Mouse (Mus musculus): ENCODE results near the gene Jak1. TPM values are rescaled to one million over a fixed set of nuclear protein-coding genes. Genes with fewer than 3 reads are reported as not detected.
A peak's percentile ranks its signal among the peaks of the same experiment; 100 is the strongest.

The Jak1 gene
- total RNA-seq (2015) (105 and 111 TPM in 2 replicates), total RNA-seq (2017) (92.7 and 98.5 TPM in 2 replicates)

GRCm38 (mm10) chr4:101264741-101265513 lies at the start of gene Jak1:
Gene Jak1 (minus strand): TSS chr4:101265282.
- ATAC-seq (ENCODE audit: poor library complexity, severe bottlenecking) = peak; percentile 90

DNA sequence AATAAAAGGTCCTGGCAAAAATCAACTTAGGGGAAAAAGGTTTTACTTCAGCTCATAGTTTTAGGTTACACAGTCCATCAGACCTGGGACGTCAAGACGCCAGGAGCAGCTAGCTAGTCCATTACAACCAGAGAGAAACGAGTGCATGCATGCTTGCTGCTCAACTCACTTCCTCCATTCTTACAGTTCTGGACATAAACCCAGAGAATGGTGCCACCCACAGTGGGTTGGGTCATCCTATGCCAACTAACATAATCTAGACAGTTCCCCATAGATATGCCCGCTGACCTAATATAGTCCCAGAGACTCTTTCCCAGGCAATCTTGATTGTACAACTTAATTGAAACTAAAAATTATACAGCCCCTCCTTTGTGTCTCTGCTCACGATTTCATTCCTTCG lies 47.0 kb upstream of the Jak1 start:
- peak; percentile 69 for ATAC-seq (ENCODE audit: poor library complexity, severe bottlenecking)

DNA sequence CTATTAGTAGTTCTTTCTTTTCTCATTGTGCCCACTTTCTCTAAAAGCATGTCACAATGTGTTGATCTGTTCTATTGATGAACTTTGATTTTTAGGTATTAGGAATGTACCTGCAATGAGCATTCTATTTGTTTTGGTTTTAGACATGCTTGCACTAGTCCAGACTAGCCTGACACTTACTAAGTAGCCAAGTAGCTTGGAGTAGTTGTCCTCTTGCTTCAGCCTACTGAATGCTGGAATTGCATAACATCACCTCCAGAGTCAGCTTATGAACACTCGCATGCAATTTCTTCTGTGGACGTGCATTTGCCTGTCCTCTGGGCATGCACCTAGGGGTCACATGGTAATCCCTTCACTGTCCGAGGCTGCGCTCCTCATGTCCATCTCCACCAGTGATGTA lies 43.1 kb upstream of the Jak1 start:
- no peak for ATAC-seq (ENCODE audit: poor library complexity, severe bottlenecking)

- ATAC-seq (ENCODE audit: poor library complexity, severe bottlenecking) = no peak
These were observed 42.2 kb upstream of the Jak1 start for GRCm38 (mm10) chr4:101307286-101307685.

GRCm38 (mm10) chr4:101306132-101306915 lies 41.2 kb upstream of the Jak1 start:
- ATAC-seq (ENCODE audit: poor library complexity, severe bottlenecking) = no peak

DNA sequence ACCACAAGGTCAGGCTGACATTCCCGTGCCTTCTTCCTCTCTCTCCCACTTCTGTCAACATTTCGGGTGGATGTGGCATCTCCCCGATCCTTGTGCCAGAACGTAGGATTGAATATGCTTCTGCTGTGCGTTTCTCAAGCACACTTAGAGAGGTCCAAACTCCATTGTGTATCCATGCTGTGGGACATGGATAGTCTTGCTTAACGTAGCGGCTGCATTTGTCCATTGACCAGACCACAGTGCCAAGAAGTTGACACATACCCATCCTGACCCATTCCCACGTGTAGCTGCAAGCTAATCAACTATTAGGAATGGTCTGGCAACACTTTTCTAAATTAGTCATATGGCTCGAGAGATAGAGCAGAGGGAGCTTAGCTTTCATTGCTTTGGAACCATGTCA lies 40.0 kb upstream of the Jak1 start:
- ATAC-seq (ENCODE audit: poor library complexity, severe bottlenecking) = no peak

GRCm38 (mm10) chr4:101304114-101304513 lies 39.0 kb upstream of the Jak1 start:
- ATAC-seq (ENCODE audit: poor library complexity, severe bottlenecking) = no peak

DNA sequence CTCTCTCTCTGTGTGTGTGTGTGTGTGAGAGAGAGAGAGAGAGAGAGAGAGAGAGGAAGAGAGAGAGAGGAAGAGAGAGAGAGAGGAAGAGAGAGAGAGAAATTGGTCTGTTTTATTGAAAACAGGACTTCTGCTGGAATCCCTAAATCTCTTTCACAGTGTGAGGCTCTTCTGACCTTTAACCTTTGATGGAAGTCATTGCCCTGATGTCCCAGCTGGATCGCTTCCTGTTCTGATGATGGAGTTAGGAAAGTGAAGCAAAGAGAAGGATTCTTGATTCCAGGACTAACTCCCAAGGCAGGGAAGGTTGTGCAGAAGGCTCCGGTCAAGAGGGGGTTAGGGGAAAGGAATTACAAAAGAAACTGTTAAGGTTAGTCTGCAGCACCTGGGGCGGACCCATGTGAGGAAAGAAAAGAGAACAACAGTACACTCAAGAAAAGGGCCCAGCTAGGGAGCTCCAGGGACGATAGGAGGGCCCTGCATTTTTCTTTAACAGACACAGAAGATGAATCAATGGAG lies 35.4 kb upstream of the Jak1 start:
- no peak for ATAC-seq (ENCODE audit: poor library complexity, severe bottlenecking)

DNA sequence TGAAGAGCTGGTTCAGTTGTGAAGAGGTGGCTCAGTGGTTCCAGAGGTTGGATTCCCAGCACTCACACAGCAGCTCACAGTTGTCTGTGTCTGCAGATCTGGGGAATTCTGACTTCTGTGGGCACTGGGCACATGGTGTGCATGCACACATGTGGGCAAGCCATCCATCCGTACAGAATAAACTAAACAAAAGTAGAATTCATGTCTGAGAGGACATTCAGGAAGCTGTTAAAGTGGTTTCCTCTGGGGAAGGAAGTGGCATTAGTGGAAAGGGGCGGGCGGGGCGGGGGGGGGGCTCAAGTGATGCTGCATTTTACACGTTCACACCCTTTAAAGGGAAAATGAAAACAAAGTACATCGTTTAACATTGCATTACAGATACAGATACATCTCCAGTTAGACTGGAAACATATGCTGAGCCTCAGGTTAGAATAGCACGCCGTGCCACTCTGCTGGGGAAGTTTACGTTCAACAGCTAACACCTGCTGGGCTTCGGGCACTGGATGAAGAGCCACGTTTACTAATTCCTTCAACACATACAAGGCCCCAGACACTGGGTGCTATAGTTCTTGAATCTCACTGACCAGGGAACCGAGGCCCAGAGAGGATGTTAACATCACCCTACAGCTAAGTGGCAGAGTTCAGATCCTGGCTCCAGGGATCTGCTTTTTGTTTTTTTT lies 33.4 kb upstream of the Jak1 start:
- ATAC-seq (ENCODE audit: poor library complexity, severe bottlenecking) = peak; percentile 71

DNA sequence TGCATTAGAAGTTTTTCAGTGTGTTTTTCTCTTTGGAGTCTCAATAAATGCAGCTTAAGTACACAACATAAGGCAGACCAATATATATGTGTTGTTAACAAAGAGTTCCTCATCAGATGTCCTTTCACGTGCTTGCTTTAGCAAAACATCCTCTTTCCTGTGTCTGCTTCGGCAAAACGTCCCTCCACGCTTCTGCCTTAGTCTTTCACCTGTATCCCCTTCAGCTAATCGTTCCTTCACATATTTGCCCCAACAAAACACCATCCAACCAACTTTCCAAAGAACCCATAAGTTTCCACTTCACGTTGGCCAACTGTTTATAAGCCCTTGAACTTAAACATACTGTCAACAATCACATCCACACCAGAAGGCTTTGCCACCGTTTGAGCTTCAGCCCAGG lies 31.8 kb upstream of the Jak1 start:
- no peak for ATAC-seq (ENCODE audit: poor library complexity, severe bottlenecking)

DNA sequence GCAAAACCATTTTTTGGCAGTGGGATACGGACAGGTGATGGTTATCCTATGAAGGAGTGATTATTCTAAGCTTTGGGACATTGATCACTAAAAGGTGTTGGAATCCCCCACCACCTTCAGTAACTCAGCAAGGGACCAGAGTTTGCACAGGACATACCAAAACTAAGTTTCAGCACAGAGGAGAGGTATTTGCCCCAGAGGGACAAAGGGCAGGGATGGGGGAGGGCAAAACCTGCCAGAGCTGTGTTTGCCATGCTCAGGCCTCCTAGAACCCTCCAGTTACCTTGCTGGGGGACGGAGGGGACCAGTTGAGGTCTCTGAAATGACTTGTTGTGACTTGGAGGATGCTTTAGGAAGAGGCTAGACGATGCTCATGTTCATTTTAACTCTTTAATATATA lies 30.7 kb upstream of the Jak1 start:
- ATAC-seq (ENCODE audit: poor library complexity, severe bottlenecking) = no peak

DNA sequence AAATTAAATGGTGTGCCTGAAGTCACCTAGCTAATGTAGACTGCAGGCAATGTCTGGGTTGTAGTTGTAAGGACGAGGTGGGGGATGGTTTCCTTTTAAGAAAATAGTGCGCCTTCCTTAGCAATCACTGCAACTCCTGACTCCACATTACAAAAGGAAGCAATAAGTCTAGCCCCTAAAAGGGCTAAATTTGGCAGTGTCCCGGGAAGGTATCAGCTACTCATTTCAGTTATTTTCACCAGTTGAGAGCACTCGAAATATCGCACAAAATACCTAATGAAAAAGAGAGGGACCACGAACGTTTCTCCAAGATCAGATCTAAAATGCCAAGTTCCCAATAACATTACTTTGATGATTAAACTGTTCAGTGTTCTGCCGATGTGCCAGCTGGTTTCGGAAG lies 28.6 kb upstream of the Jak1 start:
- ATAC-seq (ENCODE audit: poor library complexity, severe bottlenecking) = no peak

DNA sequence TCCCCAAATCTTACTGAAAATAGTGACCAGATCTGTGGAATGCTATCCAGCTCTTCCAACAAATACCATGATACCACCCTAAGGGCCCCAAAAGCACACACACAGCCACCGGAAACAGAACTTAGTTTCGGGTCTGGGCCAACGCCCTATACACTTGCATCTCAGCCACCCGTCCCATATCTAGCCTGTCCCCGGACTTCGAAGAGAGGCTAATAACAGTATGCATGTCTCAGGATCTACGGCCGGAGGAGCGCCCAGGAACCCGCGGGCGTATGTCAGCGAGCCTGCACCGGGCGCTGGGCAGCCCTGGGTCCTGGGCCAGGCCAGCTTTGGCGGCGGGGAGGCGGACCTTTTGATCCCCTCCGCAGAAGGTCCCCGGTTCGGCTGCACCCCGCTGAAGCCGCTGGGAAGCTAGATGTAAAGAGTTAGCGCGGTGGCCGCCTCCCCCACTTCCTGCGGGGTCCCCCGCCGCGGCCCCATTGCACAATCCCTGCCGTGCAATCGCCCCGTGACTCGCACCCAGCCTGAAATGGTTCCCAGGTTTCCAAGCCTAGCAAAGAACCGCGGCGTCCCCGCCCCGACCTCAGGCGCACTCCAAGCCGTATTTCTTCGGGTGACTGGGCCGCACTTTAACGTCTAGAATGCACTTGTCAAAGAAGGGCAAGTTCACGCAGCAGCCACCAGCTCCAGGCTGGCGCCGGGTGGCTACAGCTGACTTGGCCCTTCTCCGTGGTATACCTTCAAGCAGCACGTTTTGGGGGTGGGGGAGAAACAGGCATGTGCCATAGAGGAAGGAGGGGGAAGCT lies 27.9 kb upstream of the Jak1 start:
- peak; percentile 67 for ATAC-seq (ENCODE audit: poor library complexity, severe bottlenecking)

DNA sequence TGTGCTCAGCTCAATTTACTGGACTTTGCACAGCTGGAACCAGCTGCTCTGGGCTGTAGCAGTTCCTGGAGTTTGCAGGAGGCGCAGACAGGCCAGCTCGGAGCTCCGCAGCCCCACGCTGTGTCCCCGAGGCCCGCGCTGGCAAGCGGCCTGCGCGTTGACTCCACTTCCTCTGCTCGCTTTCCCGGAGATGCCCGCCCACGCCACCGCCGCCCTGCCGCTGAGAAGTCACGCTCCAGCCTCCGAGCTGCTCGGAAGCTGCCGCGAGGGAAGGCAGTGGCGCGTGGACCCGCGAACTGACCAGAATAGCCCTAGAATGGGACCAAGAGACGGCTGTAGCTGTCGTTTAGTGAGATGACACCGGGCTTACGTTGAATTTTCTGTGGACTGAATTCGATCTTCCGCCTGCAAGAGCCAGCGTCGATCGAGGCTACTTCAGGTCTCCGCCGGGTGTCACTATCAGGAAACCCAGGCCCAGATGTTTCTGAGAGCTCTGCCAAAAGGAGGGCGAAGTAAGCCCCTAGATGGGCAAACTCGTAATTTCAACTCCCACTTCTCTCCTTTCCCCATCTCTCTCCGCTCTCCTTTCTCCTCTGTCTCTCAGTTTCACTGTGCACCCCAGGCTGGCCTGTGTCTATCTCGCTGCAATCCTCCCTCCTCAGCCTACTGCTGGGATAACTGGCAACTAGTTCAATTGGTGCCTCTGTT lies 27.1 kb upstream of the Jak1 start:
- ATAC-seq (ENCODE audit: poor library complexity, severe bottlenecking) = peak; percentile 84

DNA sequence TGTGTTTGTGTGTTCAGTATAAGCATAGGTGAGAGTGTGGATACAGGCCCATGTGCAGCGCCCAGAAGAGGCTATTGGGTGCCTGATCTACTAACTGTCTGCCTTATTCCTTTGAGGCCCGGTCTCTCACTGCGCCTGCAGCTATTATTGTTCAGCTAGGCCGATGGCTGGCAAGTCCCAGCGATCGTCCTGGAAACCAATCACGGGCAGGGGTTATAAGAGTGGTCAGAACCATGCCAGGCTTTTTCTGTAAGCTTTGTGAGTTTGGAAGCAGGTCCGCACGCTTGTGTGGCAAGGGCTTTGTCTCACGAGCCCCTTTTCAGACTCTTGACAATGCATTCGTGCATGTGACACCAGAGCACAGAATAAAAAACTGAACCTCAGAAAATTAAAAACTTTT lies 23.2 kb upstream of the Jak1 start:
- no peak for ATAC-seq (ENCODE audit: poor library complexity, severe bottlenecking)

DNA sequence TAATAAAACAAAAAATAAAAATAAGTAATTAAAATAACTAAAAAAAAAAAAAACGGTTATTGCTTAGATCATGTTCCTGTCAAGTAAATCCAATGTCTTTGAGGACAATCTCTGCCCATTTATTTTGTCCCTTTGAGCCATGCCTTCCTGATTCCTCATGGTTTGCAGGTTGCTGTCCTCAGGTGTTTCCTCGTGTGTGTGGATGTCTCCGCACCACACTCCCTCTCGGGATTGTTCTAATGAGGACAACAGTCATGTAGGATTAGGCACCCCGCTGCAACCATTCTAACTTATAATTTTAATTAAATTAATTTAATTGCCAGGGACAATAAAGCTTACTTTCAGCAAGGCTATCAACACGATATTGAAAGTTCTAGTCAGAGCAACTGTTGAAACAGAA lies 21.5 kb upstream of the Jak1 start:
- ATAC-seq (ENCODE audit: poor library complexity, severe bottlenecking) = no peak

DNA sequence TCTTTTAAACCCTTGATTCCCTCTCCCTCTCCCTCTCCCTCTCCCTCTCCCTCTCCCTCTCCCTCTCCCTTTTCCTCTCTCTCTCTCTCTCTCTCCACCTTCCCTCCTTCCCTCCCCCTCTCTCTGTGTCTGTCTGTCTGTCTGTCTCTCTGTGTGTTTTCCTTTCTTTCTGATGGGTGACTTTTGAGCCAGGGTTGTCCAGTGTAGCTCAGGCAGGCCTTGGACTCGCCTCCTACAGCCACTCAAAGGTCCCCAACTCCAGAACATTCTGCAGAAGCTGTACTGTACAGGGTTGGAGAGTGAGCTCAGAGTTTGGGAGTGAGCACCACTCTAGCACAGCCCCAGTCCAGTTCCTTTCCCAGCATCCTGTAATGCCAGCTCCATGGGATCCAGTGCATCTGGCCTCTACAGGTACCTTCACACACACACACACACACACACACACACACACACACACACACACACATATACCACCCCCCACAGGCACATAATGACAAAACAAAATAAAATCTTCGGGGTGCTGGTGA lies 20.9 kb upstream of the Jak1 start:
- no peak for ATAC-seq (ENCODE audit: poor library complexity, severe bottlenecking)

DNA sequence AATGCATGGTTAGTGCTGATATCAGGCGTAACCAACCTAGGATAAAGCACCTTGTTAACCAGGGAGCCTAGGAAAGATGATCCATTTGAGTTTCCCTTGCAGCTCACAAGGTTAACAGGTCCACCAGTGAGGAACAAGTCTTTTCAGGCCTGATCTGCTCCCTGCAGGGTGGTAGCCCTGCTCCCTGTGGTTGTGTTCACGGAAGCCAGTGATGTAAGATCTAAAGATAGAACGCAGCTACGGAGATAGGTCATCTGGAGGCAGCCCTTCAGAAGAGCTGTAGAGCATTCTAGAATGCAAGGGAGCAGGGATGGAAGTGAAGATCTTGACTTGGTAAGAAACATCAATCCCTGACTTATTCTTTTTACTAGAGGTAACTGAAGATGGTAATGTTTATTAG lies 18.9 kb upstream of the Jak1 start:
- peak; percentile 80 for ATAC-seq (ENCODE audit: poor library complexity, severe bottlenecking)

DNA sequence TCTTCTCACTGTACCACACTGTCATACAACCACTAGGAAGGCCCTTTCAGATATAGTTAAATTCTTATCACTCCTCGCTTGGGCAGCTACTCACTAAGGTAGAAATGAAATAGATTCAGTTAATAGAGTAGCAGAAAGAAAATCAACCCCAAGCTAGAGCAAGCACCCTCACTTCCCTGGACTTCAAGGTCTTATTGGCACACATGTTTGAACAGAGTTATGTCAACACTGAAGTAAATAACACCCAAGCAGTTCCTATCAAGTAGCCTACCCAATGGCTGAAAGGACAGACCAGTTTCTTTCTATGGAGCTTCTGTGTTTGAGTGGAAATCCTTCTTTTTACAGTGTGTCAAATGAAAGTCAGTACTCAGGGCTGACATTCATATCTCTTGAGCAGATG lies 17.2 kb upstream of the Jak1 start:
- ATAC-seq (ENCODE audit: poor library complexity, severe bottlenecking) = no peak

GRCm38 (mm10) chr4:101280119-101280518 lies 15.0 kb upstream of the Jak1 start:
- no peak for ATAC-seq (ENCODE audit: poor library complexity, severe bottlenecking)
